Mouse (Mus musculus): ENCODE measurements at regions not wholly inside any gene's neighbourhood (a gene's known extent, or its start where the extent isn't known, plus 50 kb on each side); places are given as distances from the start of the nearest gene placed in this dataset.

GRCm38 (mm10) chr8:128260836-128261235, 97.6 kb upstream of the Nrp1 start:
- no peak for DNase-seq

- DNase-seq = no peak
Observed at GRCm38 (mm10) chr8:128261367-128261766, 97.0 kb upstream of the Nrp1 start.

- no peak for DNase-seq
Observed at GRCm38 (mm10) chr8:128263251-128263947, 95.0 kb upstream of the Nrp1 start.

- no peak for DNase-seq
Observed at GRCm38 (mm10) chr8:128267261-128267660, 91.1 kb upstream of the Nrp1 start.

GRCm38 (mm10) chr8:128268010-128268409, 90.4 kb upstream of the Nrp1 start:
- DNase-seq = no peak

- no peak for DNase-seq
Observed at GRCm38 (mm10) chr8:128269546-128269945, 88.9 kb upstream of the Nrp1 start.

GRCm38 (mm10) chr8:128272866-128273344, 85.5 kb upstream of the Nrp1 start:
- DNase-seq = no peak

- no peak for DNase-seq
Observed at GRCm38 (mm10) chr8:128276475-128276874, 81.9 kb upstream of the Nrp1 start.

- DNase-seq = no peak
Observed at GRCm38 (mm10) chr8:128282802-128283201, 75.6 kb upstream of the Nrp1 start.

- DNase-seq = no peak
Observed at GRCm38 (mm10) chr8:128283365-128283764, 75.0 kb upstream of the Nrp1 start.

GRCm38 (mm10) chr8:128284816-128285215, 73.6 kb upstream of the Nrp1 start:
- no peak for DNase-seq

- DNase-seq = no peak
Observed at GRCm38 (mm10) chr8:128290076-128290475, 68.3 kb upstream of the Nrp1 start.

- no peak for DNase-seq
Observed at GRCm38 (mm10) chr8:128292394-128292793, 66.0 kb upstream of the Nrp1 start.

- no peak for DNase-seq
Observed at GRCm38 (mm10) chr8:128296728-128297380, 61.5 kb upstream of the Nrp1 start.

GRCm38 (mm10) chr8:128302322-128302721, 56.1 kb upstream of the Nrp1 start:
- DNase-seq = no peak

Data from thymus, postnatal 4 days (tissue).